Mouse (Mus musculus): ENCODE data around the gene Olfr1123.
"Not testable (repeated sequence)": the region's sequence is repeated elsewhere in the genome, so short reads cannot be mapped to it uniquely, and the experiment has no call there.

The Olfr1123 gene

DNA sequence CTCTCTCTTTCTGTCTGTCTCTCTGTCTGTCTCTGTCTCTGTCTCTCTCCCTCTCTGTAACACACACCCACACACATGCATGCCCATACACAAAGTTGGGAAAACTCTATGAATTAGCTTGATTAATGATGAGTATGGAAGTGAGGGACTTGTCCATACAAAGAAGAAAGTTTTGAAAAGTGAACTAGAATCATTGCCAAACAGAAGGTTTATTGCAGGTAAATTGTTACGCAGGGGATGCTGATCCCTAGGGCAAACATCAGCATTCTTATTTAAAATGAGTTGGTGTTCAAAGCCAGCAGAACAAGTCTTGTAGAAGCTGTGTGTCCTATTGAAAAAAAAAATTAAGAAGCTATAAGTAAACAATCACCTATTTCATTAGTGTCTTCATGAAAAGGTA, at the start of gene Olfr1123:
Gene Olfr1123 (plus strand): TSS at position 301 of the 400 bp plus-strand sequence.
- in situ Hi-C loops (cut with MboI, MseI), result no loop called here

DNA sequence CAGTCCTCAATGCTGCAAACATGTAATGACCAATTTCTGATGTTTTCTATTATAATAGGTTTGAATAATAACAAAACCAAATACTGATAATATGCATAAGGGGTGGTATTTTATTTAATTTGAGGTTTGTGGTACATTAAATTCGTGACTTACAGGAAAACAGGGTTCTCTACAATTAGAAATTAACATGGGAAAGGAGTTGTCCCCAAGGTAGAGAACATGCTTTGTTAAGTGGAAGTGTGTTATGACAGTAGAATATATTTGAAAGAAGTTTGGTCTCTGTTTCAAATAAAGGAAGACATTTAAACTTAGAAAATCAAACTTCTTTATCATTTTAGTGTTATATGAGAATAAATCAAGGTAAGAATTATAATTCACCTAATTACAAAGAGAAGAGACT, 46.8 kb upstream of the Olfr1123 start, which contains the start of gene Olfr1121:
Gene Olfr1121 (plus strand): TSS at position 301 of the 400 bp plus-strand sequence.
- in situ Hi-C loops (cut with MboI, MseI), result no loop called here

DNA sequence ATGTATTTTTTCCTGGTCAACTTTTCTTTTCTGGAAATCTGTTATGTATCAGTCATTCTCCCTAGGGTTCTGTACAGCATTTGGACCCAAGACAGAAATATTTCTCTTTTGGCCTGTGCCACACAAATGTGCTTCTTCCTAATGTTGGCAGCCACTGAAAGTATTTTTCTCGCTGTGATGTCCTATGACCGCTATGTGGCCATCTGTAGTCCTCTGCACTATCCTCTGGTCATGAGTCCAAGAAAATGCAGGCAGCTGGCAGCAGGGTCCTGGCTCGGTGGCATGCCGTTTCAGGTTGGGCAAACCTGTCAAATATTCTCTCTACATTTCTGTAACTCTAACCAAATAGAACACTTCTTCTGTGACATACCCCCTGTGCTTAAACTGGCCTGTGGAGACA, 44.7 kb upstream of the Olfr1123 start:
- in situ Hi-C loops (cut with MboI, MseI), result no loop called here

DNA sequence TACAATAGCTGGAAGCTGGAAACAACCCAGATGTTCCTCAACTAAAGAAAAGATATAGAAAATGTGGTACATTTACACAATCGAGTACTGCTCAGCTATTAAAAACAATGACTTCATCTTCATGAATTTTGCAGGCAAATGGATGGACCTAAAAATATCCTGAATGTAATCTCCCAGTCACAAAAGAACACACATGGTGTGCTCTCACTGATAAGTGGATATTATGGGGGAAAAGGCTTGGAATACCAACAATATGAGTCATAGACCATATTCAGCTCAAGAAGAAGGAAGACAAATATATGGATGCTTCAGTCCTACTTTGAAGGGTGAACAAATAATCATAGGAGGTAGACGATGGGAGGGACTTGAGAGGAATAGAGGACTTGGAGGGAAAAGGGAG, 32.5 kb upstream of the Olfr1123 start:
- in situ Hi-C loops (cut with MboI, MseI), result no loop called here

GRCm38 (mm10) chr2:87385549-87385948, 30.9 kb upstream of the Olfr1123 start, which contains the start of gene Olfr1122:
TSS of gene Olfr1122 (plus strand) at chr2:87385849.
- in situ Hi-C loops (cut with MboI, MseI), result no loop called here

GRCm38 (mm10) chr2:87393605-87394004, 22.8 kb upstream of the Olfr1123 start:
- in situ Hi-C loops (cut with MboI, MseI), result not testable (repeated sequence)

DNA sequence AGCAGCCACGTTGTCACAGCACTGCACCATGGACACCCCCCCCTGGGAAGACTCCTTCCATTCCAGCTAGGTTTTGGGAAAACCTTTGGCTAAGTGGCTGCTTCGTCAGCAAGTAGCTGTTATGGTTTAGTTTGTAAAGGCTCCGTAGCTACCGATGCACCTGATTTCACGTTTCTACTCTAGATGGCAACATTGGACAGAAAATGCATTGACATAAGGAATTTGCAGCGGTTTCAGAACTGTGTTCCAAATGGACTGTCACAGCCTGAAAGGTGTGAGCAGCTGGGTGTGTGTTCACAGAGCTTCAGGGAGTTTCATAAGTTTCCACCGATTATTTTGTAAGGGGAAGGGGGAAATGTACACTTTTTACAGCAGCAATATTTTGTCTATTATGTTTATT, 21.7 kb upstream of the Olfr1123 start:
- in situ Hi-C loops (cut with MboI, MseI), result not testable (repeated sequence)

DNA sequence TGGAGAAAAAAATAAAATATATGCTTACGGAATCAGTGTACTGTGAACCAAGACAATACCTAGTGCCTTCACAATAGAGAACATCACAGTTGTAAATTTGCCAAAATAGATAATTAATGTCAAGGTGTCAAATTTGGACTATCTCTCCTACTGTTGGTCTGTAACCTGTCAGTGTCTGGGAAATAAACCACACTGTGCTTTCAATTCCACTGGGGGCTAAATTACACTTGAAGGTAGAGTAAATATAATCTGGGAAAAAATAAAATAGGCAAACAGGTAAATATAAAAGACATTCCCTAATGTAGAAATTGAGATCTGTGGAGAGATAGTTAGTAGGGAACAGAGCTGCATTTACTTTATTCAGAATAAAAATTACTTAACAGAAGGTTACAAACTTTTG, 13.5 kb downstream of the Olfr1123 start, which contains the start of gene Olfr1124:
Gene Olfr1124 (plus strand): TSS at position 301 of the 400 bp plus-strand sequence.
- in situ Hi-C loops (cut with MboI, MseI), result no loop called here

DNA sequence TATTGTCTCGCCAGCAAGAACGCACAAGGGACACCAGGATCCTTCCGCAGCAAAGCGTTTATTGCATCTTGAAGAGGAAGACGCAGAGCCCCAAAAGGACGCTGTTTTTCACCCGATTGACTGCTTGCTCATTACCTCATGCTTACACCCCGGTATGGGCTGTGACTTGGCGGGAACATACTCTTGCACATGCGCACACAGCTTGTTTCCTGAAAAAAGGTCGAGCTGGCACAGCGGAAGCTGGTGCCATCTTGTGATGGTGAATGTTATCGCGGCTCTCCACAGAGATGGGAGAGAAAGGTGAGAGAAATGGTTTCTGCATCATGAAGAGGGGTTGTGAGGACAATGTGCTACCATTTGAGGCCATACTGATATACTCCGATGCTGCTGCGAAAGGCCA, 21.3 kb downstream of the Olfr1123 start:
- in situ Hi-C loops (cut with MboI, MseI), result no loop called here

- in situ Hi-C loops (cut with MboI, MseI), result no loop called here
These were observed 37.2 kb downstream of the Olfr1123 start, which contains the start of gene Olfr1126 for GRCm38 (mm10) chr2:87453662-87454061. TSS of gene Olfr1126 (plus strand) at chr2:87453962.

GRCm38 (mm10) chr2:87461769-87462168, 45.3 kb downstream of the Olfr1123 start:
- in situ Hi-C loops (cut with MboI, MseI), result no loop called here
